Mouse (Mus musculus) ES-Bruce4 (cell line): ENCODE data around the gene Lrrc39. TPM values are rescaled to one million over a fixed set of nuclear protein-coding genes. Genes with fewer than 3 reads are reported as not detected.
"Not testable (repeated sequence)": the region's sequence is repeated elsewhere in the genome, so short reads cannot be mapped to it uniquely, and the experiment has no call there.

ENCODE experiments used
- H3K27ac ChIP-seq: 2 replicates; pipeline ENCODE4 v1.5.1; 2012; ENCODE audit warnings: low read length, inconsistent platforms; ENCODE audit not compliant: insufficient read depth
- H3K27me3 ChIP-seq: 2 replicates; pipeline ENCODE4 v1.6.1; 2012; ENCODE audit warnings: mild to moderate bottlenecking, low read length, inconsistent platforms; ENCODE audit not compliant: control insufficient read depth, poor library complexity, insufficient read depth, severe bottlenecking
- H3K36me3 ChIP-seq: 2 replicates; pipeline ENCODE4 v1.6.1; 2012; ENCODE audit warnings: inconsistent platforms, mild to moderate bottlenecking, low read length, moderate library complexity; ENCODE audit not compliant: control insufficient read depth, poor library complexity, insufficient read depth, severe bottlenecking
- H3K4me1 ChIP-seq: one replicate; pipeline ENCODE4 v1.8.1; 2011; ENCODE audit warnings: low read length; ENCODE audit not compliant: control insufficient read depth, insufficient read depth
- H3K4me3 ChIP-seq: 2 replicates; pipeline ENCODE4 v1.5.1; 2011; ENCODE audit warnings: low read depth, mild to moderate bottlenecking, low read length
- H3K9ac ChIP-seq: 2 replicates; pipeline ENCODE4 v1.6.1; 2012; ENCODE audit warnings: low read depth, mild to moderate bottlenecking, inconsistent platforms; ENCODE audit not compliant: poor library complexity, severe bottlenecking
- H3K9me3 ChIP-seq: replicated peaks from 2 replicates; pipeline ENCODE4 v1.6.1; 2012; ENCODE audit warnings: mild to moderate bottlenecking, low read length, inconsistent platforms; ENCODE audit not compliant: control insufficient read depth, poor library complexity, insufficient read depth, severe bottlenecking
- CTCF ChIP-seq: IDR thresholded peaks from one replicate; pipeline ENCODE4 v1.8.1; 2011; ENCODE audit warnings: low read depth, low read length
- EP300 ChIP-seq: IDR thresholded peaks from 2 replicates; pipeline ENCODE4 v1.6.1; 2011; ENCODE audit warnings: low read depth, low read length; ENCODE audit not compliant: insufficient read depth
- POLR2A ChIP-seq: IDR thresholded peaks from one replicate; pipeline ENCODE4 v1.8.1; 2011; ENCODE audit warnings: low read length; ENCODE audit not compliant: insufficient read depth
- polyA plus RNA-seq: library from polyadenylated mRNA; stranded (reverse); fragments of >200 nt; gene quantifications from 2 replicates; pipeline ENCODE4 v1.2.4, GENCODE M21; 2011; ENCODE audit warnings: low read depth; ENCODE audit not compliant: missing spikeins, insufficient read depth, insufficient read length

The Lrrc39 gene
- polyA plus RNA-seq, 1 experiment, result 0.19 TPM

DNA sequence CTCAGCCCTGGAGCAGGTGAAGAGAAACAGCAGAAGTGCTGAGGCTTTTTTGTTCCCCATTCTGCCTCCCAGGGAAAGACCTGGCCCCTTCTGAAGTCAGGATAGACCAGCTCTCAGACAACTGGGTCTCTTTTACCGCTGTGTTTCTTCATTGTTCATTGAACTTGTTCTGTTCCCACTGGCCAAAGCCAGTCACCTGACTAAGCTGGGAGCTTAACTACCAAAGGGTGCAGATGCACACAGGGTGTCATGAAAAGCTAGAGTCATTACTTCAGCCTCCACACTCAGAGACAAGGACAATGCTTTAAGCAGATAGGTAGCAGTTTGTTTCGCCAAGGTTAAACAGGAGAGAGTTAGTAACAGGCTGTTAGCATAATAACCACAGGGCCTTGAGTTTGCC lies 20.7 kb upstream of the Lrrc39 start:
- Histone ChIP-seq H3K4me1 (no peaks in the 10 kb centered on the region), H3K4me3 (no peak overlapping the region), H3K27me3 (no peaks in the 10 kb centered on the region), H3K9me3 (no peaks in the 10 kb centered on the region), H3K9ac (no peak overlapping the region), H3K27ac (no peak overlapping the region), H3K36me3 (peaks cover 11% of the 10 kb centered on the region)
- TF ChIP-seq CTCF, result no peak
- no peak for TF ChIP-seq EP300
- TF ChIP-seq POLR2A, result no peak

DNA sequence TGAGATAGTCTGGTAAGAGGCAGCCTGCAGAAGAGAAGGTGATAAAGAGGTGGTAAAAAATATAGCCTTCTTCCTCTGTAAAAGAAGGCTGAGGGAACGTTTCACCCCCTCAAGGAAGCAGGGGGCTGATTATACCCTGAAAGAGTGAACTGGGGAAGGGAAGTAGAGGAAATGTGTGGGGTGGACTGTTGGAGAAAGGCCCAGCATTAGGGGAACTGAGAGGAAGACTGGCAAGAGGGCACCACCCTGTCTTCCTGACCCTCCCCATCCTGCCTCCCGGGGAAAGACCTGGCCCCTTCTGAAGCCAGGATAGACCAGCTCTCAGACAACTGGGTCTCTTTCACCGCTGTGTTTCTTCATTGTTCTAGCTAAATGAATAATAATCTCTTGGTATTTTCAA lies 20.2 kb upstream of the Lrrc39 start:
- no peak for TF ChIP-seq EP300
- no peak for TF ChIP-seq POLR2A
- TF ChIP-seq CTCF, result no peak
- Histone ChIP-seq H3K36me3 (peaks cover 11% of the 10 kb centered on the region), H3K9ac (no peak overlapping the region)

DNA sequence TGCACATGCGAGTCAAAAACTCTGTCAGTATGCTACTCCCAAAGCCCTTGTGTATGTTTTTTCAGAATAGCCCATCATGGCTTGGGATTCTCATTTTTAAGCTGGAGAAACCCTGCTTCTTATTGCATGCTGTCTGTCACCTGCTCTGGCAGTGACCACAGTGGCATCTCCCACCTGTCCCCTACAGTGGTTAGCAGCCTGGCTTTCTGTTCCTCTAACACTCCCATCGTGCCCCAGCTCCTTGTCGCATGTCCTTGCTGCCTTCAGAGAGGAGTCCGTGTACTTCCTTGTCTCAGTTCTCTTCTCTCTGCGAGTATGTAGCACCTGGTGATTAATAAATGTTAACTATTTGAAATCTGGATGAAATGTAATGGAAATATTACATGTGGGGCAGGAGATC lies 15.3 kb upstream of the Lrrc39 start:
- H3K27ac ChIP-seq, result no peak overlapping the region
- H3K27me3 ChIP-seq, result no peaks in the 10 kb centered on the region
- no peak overlapping the region for H3K4me3 ChIP-seq
- no peak for TF ChIP-seq POLR2A
- no peak for TF ChIP-seq CTCF
- TF ChIP-seq EP300, result no peak
- no peak overlapping the region for H3K9ac ChIP-seq
- H3K9me3 ChIP-seq, result peaks cover 16% of the 10 kb centered on the region
- peaks cover 8% of the 10 kb centered on the region; the same call in 1 of the 2 replicates for H3K36me3 ChIP-seq
- no peaks in the 10 kb centered on the region for H3K4me1 ChIP-seq

More for the DNA sequence above, 20.2 kb upstream of the Lrrc39 start:
- no peaks in the 10 kb centered on the region for H3K27me3 ChIP-seq
- H3K9me3 ChIP-seq, result no peaks in the 10 kb centered on the region
- no peaks in the 10 kb centered on the region for H3K4me1 ChIP-seq
- no peak overlapping the region for H3K27ac ChIP-seq
- H3K4me3 ChIP-seq, result no peak overlapping the region

DNA sequence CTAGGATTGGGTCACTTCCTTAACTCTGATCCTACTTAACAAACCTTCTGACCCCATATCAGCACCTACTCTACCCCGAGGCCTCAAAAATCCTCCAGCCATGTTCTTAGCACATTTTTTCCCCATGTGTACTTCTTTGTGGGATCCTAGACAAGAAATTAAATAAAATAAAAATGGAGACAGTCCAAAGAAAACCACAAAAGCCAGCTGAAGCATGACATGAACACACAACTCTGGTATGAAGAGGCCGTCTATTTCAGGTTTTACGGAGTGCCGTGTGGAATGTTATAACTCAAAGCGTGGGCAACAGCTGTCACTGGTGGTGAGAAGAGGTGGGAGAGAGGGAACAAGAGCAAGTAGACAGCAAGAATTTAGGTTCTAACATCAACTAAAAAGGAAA lies 11.4 kb upstream of the Lrrc39 start:
- Histone ChIP-seq H3K9me3 (peaks cover 18% of the 10 kb centered on the region), H3K27ac (no peak overlapping the region), H3K4me1 (no peaks in the 10 kb centered on the region), H3K4me3 (no peak overlapping the region), H3K27me3 (no peaks in the 10 kb centered on the region), H3K36me3 (peaks cover 6% of the 10 kb centered on the region; the same call in 1 of the 2 replicates), H3K9ac (no peak overlapping the region)
- TF ChIP-seq EP300, result no peak

DNA sequence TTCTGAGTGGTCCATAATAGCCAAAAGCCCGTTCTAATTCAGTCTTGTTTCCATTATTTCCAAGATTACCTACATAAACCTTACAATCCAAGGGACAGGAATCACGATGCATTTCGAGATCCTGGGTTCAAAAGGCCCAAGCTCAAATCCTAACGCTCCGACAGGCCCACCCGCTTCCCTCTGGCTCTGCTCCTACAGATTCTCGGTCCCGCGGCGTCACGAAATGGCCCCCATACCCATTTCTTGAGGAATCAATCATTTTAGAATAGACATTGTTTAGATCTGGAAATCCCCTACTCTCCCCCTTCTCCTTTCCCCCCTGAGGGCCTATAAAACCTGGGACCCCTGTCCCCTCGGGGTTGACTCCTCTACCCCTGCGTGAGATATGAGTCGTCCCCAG lies 1.5 kb upstream of the Lrrc39 start:
- H3K27ac ChIP-seq, H3K36me3 ChIP-seq, H3K9ac ChIP-seq, H3K4me1 ChIP-seq, H3K9me3 ChIP-seq, H3K4me3 ChIP-seq, H3K27me3 ChIP-seq: not testable (repeated sequence)

DNA sequence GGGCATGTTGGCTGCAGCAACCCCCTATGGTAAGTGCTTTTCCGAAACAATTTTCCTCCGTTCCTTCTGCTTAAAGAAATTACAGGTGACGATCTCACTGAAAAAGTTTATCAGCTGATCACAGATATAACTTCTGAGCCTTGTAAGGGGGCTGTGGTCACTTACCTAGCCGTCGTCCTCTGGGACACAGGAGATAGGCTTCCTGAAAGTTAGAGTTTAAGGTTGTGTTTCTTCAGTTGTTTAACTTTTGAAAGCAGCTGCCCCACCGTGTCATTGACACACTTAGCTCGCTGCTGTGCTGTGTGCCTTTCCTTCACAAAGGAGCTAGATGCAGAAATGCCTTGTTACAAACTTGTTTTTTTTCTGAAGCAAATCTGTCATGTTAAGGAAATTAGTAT lies 321 bp downstream of the Lrrc39 start:
- Histone ChIP-seq H3K27me3 (no peaks in the 10 kb centered on the region), H3K27ac (no peak overlapping the region), H3K4me1 (no peaks in the 10 kb centered on the region), H3K36me3 (no peaks in the 10 kb centered on the region), H3K9ac (no peak overlapping the region), H3K4me3 (no peak overlapping the region), H3K9me3 (no peaks in the 10 kb centered on the region; the same call in 1 of the 2 replicates)
- TF ChIP-seq POLR2A, result no peak
- TF ChIP-seq CTCF, result no peak
- no peak for TF ChIP-seq EP300

DNA sequence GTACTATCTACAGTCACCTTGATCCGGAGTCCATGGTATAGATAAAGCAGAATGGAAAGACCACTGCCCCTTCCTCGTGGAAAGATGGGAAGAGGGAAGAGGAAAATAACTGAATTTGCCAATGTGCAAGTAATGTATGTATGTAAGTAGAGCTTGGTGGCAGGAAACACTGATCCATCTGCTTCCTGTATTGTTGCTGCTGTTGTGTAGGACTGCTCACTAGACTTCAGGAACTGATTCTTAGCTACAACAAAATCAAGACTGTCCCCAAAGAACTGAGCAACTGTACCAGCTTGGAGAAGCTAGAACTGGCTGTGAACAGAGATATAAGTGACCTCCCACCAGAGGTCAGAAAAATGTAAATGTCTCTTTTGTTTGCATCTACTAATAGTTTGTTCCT lies 7.9 kb downstream of the Lrrc39 start:
- Histone ChIP-seq H3K9me3 (no peaks in the 10 kb centered on the region; the same call in 1 of the 2 replicates), H3K9ac (no peak overlapping the region), H3K27ac (no peak overlapping the region), H3K4me3 (no peak overlapping the region), H3K36me3 (no peaks in the 10 kb centered on the region), H3K27me3 (no peaks in the 10 kb centered on the region), H3K4me1 (no peaks in the 10 kb centered on the region)
- TF ChIP-seq CTCF (no peak), POLR2A (no peak), EP300 (no peak)
